Mouse (Mus musculus): ENCODE measurements around the gene Slpi.

DNA sequence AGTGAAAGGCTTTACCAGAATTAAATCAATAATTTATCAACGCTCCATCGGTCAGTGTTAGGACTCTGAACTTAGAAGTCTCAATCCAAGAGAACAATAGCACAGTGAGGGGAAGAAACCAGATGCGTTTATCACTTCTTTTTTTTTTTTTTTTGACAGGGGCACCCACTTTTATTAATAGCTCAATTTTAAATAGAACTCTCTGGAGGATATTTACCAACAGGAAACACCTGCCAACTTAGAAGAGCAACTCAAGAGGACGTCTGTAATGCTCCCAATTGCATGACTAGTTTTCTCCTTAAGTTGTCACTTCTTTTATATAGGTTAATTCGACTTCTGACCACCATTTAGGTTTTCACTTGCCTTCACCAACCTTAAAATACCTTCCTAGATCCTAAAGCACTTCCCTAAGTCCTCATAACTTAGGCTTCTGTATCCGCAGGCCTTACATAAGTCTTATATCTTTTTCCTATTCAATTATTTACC, 20.2 kb downstream of the Slpi start:
- TF ChIP-seq POLR2A (IDR thresholded peaks at IDR 0.05; ENCODE audit: insufficient read depth, low read length) (no peak), CTCF (IDR thresholded peaks at IDR 0.05; ENCODE audit: low read depth, low read length) (no peak)
